Mouse (Mus musculus) forebrain, embryonic 14.5 days (tissue): ENCODE measurements around the gene Mybpc3. TPM values are rescaled to one million over a fixed set of nuclear protein-coding genes. Genes with fewer than 3 reads are reported as not detected.
A peak's percentile ranks its signal among the peaks of the same experiment; 100 is the strongest.

Experiments
- ATAC-seq: fragments of 200-750 bp; cut with Nextera tagmentation; 2 replicates; pipeline ENCODE4 v1.8.0; 2017; ENCODE audit warnings: mild to moderate bottlenecking, moderate library complexity
- DNase-seq: peaks from one replicate; pipeline ENCODE4 v3.0.0-alpha.2; 2015; ENCODE audit warnings: low spot score
- H3K27ac ChIP-seq: fragments of 300-500 bp; sonication (generic); 2 replicates; pipeline ENCODE4 v1.5.1; 2014; ENCODE audit warnings: low read depth, mild to moderate bottlenecking, control low read depth, low read length, moderate library complexity
- H3K27me3 ChIP-seq: fragments of 300-500 bp; sonication (generic); replicated peaks from 2 replicates; pipeline ENCODE4 v1.6.1; 2014; ENCODE audit warnings: low read length, control low read depth, mixed read lengths; ENCODE audit not compliant: control insufficient read depth, insufficient read depth
- H3K36me3 ChIP-seq: fragments of 300-500 bp; sonication (generic); 2 replicates; pipeline ENCODE4 v1.6.1; 2014; ENCODE audit warnings: low read length, control low read depth; ENCODE audit not compliant: control insufficient read depth, insufficient read depth
- H3K4me1 ChIP-seq: fragments of 300-500 bp; sonication (generic); 2 replicates; pipeline ENCODE4 v1.6.1; 2014; ENCODE audit warnings: antibody characterized with exemption, low read length, control low read depth; ENCODE audit not compliant: control insufficient read depth, insufficient read depth
- H3K4me2 ChIP-seq: fragments of 300-500 bp; sonication (generic); 2 replicates; pipeline ENCODE4 v1.6.1; 2014; ENCODE audit warnings: mild to moderate bottlenecking, control low read depth, low read length
- H3K4me3 ChIP-seq: fragments of 300-500 bp; sonication (generic); 2 replicates; pipeline ENCODE4 v1.5.1; 2014; ENCODE audit warnings: low read depth, low read length, control low read depth
- H3K9ac ChIP-seq: fragments of 300-500 bp; sonication (generic); 2 replicates; pipeline ENCODE4 v1.6.1; 2014; ENCODE audit warnings: mild to moderate bottlenecking, low read length, control low read depth, moderate library complexity
- H3K9me3 ChIP-seq: fragments of 300-500 bp; sonication (generic); replicated peaks from 2 replicates; pipeline ENCODE4 v1.6.1; 2016; ENCODE audit warnings: low read length, control low read depth, mixed read lengths; ENCODE audit not compliant: control insufficient read depth
- WGBS: fragments of 180-500 bp; shearing (Covaris S2); extraction: QIAGEN DNeasy Blood & Tissue Kit; methylation state at CpG from one replicate; pipeline ENCODE4 v1.1.7; 2014; 5-methylcytosine and 5-hydroxymethylcytosine counted together
- polyA plus RNA-seq: library from polyadenylated mRNA; unstranded; fragments of >200 nt; fragmentation: Nextera tagmentation; extraction: Ambion mirVana; gene quantifications from 2 replicates; pipeline ENCODE4 v1.2.1, GENCODE M21; 2014

The Mybpc3 gene
- polyA plus RNA-seq, 1 experiment from 2014 or later: not detected

GRCm38 (mm10) chr2:91078314-91079025, 39.5 kb upstream of the Mybpc3 start:
- H3K27me3 ChIP-seq: no peaks in the 10 kb centered on the region
- H3K4me1 ChIP-seq: 0 out of 2 replicates have a peak, but pooled peaks cover 3% of the 10 kb centered on the region
- no peaks in the 10 kb centered on the region for H3K36me3 ChIP-seq
- no peak overlapping the region for H3K27ac ChIP-seq
- peak; percentile 28 for DNase-seq
- peak; percentile 73 for ATAC-seq
- H3K9me3 ChIP-seq: no peaks in the 10 kb centered on the region
- WGBS: under 1% methylated on average over 33 of the region's 36 CpGs
- peak overlapping the region; percentile 41 for H3K4me3 ChIP-seq
- peak overlapping the region; percentile 71 for H3K9ac ChIP-seq
- peak overlapping the region; percentile 81 for H3K4me2 ChIP-seq

- peak overlapping the region; percentile 71 for H3K9ac ChIP-seq
- ATAC-seq (peak; percentile 5; the same call in 1 of the 2 replicates), DNase-seq (no peak)
- H3K36me3 ChIP-seq: no peaks in the 10 kb centered on the region
- 36% methylated on average over 5 of the region's 5 CpGs for WGBS
- peak overlapping the region; percentile 41 for H3K4me3 ChIP-seq
- H3K9me3 ChIP-seq: no peaks in the 10 kb centered on the region
- H3K27me3 ChIP-seq: no peaks in the 10 kb centered on the region
- 0 out of 2 replicates have a peak, but pooled peaks cover 3% of the 10 kb centered on the region for H3K4me1 ChIP-seq
- peak overlapping the region; percentile 81 for H3K4me2 ChIP-seq
- no peak overlapping the region for H3K27ac ChIP-seq
Observed at GRCm38 (mm10) chr2:91079026-91079384, 38.9 kb upstream of the Mybpc3 start.

- no peak overlapping the region for H3K9ac ChIP-seq
- H3K4me1 ChIP-seq: 0 out of 2 replicates have a peak, but pooled peaks cover 3% of the 10 kb centered on the region
- no peak for DNase-seq
- no peak overlapping the region for H3K27ac ChIP-seq
- no peak overlapping the region for H3K4me2 ChIP-seq
- no peak overlapping the region for H3K4me3 ChIP-seq
- H3K36me3 ChIP-seq: no peaks in the 10 kb centered on the region
- no peaks in the 10 kb centered on the region for H3K27me3 ChIP-seq
- no peaks in the 10 kb centered on the region for H3K9me3 ChIP-seq
- no peak for ATAC-seq
- 80% methylated on average over 8 of the region's 8 CpGs for WGBS
Observed at GRCm38 (mm10) chr2:91080784-91081513, 37.0 kb upstream of the Mybpc3 start.

- Histone ChIP-seq H3K9me3 (no peaks in the 10 kb centered on the region), H3K27ac (no peak within 1 kb of the TSS), H3K4me3 (no peak within 1 kb of the TSS), H3K4me2 (no peak within 1 kb of the TSS), H3K4me1 (0 out of 2 replicates have a peak, but pooled peaks cover 3% of the 10 kb centered on the region), H3K9ac (no peak within 1 kb of the TSS), H3K36me3 (no peaks in the 10 kb centered on the region), H3K27me3 (no peaks in the 10 kb centered on the region)
- no peak for DNase-seq
- no peak for ATAC-seq
- 80% methylated on average over 13 of the region's 13 CpGs for WGBS
Observed at GRCm38 (mm10) chr2:91081775-91082695, 35.9 kb upstream of the Mybpc3 start, which contains the start of gene Spi1. Gene Spi1, plus strand, starts transcription at chr2:91082390.

- Histone ChIP-seq H3K9ac (no peak overlapping the region), H3K9me3 (no peaks in the 10 kb centered on the region), H3K4me1 (0 out of 2 replicates have a peak, but pooled peaks cover 3% of the 10 kb centered on the region), H3K4me3 (no peak overlapping the region), H3K27me3 (no peaks in the 10 kb centered on the region), H3K4me2 (no peak overlapping the region), H3K36me3 (no peaks in the 10 kb centered on the region), H3K27ac (no peak overlapping the region)
- no peak for ATAC-seq
- DNase-seq: no peak
- WGBS: 77% methylated on average over 11 of the region's 11 CpGs
Observed at GRCm38 (mm10) chr2:91082844-91083243, 35.1 kb upstream of the Mybpc3 start.

- Histone ChIP-seq H3K9ac (no peak overlapping the region), H3K27me3 (no peaks in the 10 kb centered on the region), H3K9me3 (no peaks in the 10 kb centered on the region), H3K4me1 (0 out of 2 replicates have a peak, but pooled peaks cover 3% of the 10 kb centered on the region), H3K4me2 (no peak overlapping the region), H3K36me3 (no peaks in the 10 kb centered on the region), H3K4me3 (no peak overlapping the region), H3K27ac (no peak overlapping the region)
- no peak for DNase-seq
- ATAC-seq: no peak
- WGBS: 52% methylated on average over 1 of the region's 1 CpGs
Observed at GRCm38 (mm10) chr2:91083366-91083940, 34.5 kb upstream of the Mybpc3 start.

GRCm38 (mm10) chr2:91084179-91084820, 33.6 kb upstream of the Mybpc3 start:
- DNase-seq (no peak), ATAC-seq (no peak)
- no peaks in the 10 kb centered on the region for H3K27me3 ChIP-seq
- no peaks in the 10 kb centered on the region for H3K36me3 ChIP-seq
- WGBS: 82% methylated on average over 15 of the region's 15 CpGs
- no peak overlapping the region for H3K27ac ChIP-seq
- no peaks in the 10 kb centered on the region for H3K9me3 ChIP-seq
- no peak overlapping the region for H3K4me3 ChIP-seq
- H3K4me2 ChIP-seq: no peak overlapping the region
- H3K9ac ChIP-seq: no peak overlapping the region
- no peaks in the 10 kb centered on the region for H3K4me1 ChIP-seq
